Mouse (Mus musculus) heart, adult 2 months (tissue): ENCODE measurements at regions not wholly inside any gene's neighbourhood (a gene's known extent, or its start where the extent isn't known, plus 50 kb on each side); places are given as distances from the start of the nearest gene placed in this dataset.

Experiments
- CTCF ChIP-seq: fragments of 200-600 bp; IDR thresholded peaks from 2 replicates; pipeline ENCODE4 v1.8.1; 2022; ENCODE audit warnings: antibody characterized with exemption, mild to moderate bottlenecking, moderate library complexity
- EP300 ChIP-seq: fragments of 200-500 bp; IDR thresholded peaks from 2 replicates; pipeline ENCODE4 v1.6.1; 2011; ENCODE audit warnings: low read depth, low read length, control low read depth; ENCODE audit not compliant: insufficient read depth
- POLR2A ChIP-seq: fragments of 200-500 bp; IDR thresholded peaks from 2 replicates; pipeline ENCODE4 v1.6.1; 2011; ENCODE audit warnings: mild to moderate bottlenecking, low read depth, low read length, control low read depth; ENCODE audit not compliant: insufficient read depth

- TF ChIP-seq CTCF (no peak), POLR2A (no peak), EP300 (no peak)
Observed at GRCm38 (mm10) chr12:112337443-112337842, 151.8 kb upstream of the A530016L24Rik start.
